Mouse (Mus musculus) heart, postnatal 0 days (tissue): ENCODE data around the gene 2310033P09Rik. TPM values are rescaled to one million over a fixed set of nuclear protein-coding genes. Genes with fewer than 3 reads are reported as not detected.
A peak's percentile ranks its signal among the peaks of the same experiment; 100 is the strongest.

Experiments
- ATAC-seq: fragments of 200-750 bp; cut with Nextera tagmentation; 2 replicates; pipeline ENCODE4 v1.8.0; 2017; ENCODE audit warnings: low read depth, moderate number of reproducible peaks, moderate library complexity; ENCODE audit not compliant: insufficient read depth
- DNase-seq: peaks from one replicate; pipeline ENCODE4 v3.0.0-alpha.2; 2016; ENCODE audit warnings: low spot score
- H3K27ac ChIP-seq: fragments of 300-500 bp; sonication (generic); 2 replicates; pipeline ENCODE4 v1.5.1; 2014; ENCODE audit warnings: low read depth, mild to moderate bottlenecking
- H3K27me3 ChIP-seq: fragments of 300-500 bp; sonication (generic); 2 replicates; pipeline ENCODE4 v1.6.1; 2014; ENCODE audit warnings: low read length, mixed read lengths; ENCODE audit not compliant: control insufficient read depth, insufficient read depth
- H3K36me3 ChIP-seq: fragments of 300-500 bp; sonication (generic); replicated peaks from 2 replicates; pipeline ENCODE4 v1.6.1; 2014; ENCODE audit warnings: low read length, mixed read lengths; ENCODE audit not compliant: control insufficient read depth, insufficient read depth
- H3K4me1 ChIP-seq: fragments of 300-500 bp; sonication (generic); 2 replicates; pipeline ENCODE4 v1.6.1; 2014; ENCODE audit warnings: antibody characterized with exemption; ENCODE audit not compliant: control insufficient read depth, insufficient read depth
- H3K4me2 ChIP-seq: fragments of 300-500 bp; sonication (generic); 2 replicates; pipeline ENCODE4 v1.6.1; 2014; ENCODE audit warnings: low read depth, mild to moderate bottlenecking, low read length, moderate library complexity
- H3K4me3 ChIP-seq: fragments of 300-500 bp; sonication (generic); 2 replicates; pipeline ENCODE4 v1.5.1; 2014; ENCODE audit warnings: low read depth, low read length
- H3K9ac ChIP-seq: fragments of 300-500 bp; sonication (generic); replicated peaks from 2 replicates; pipeline ENCODE4 v1.6.1; 2014; ENCODE audit warnings: low read depth, low read length, mixed read lengths
- H3K9me3 ChIP-seq: fragments of 300-500 bp; sonication (generic); replicated peaks from 2 replicates; pipeline ENCODE4 v1.6.1; 2016; ENCODE audit warnings: low read length; ENCODE audit not compliant: control insufficient read depth
- CTCF ChIP-seq: IDR thresholded peaks from 2 replicates; pipeline ENCODE4 v1.5.1; 2016; ENCODE audit warnings: antibody characterized with exemption, control low read depth, low read depth
- EP300 ChIP-seq: IDR thresholded peaks from 2 replicates; pipeline ENCODE4 v1.6.1; 2016; ENCODE audit warnings: antibody characterized with exemption, low read depth
- WGBS: fragments of 180-500 bp; shearing (Covaris S2); extraction: QIAGEN DNeasy Blood & Tissue Kit; methylation state at CpG from one replicate; pipeline ENCODE4 v1.1.7; 2014; 5-methylcytosine and 5-hydroxymethylcytosine counted together
- polyA plus RNA-seq: library from polyadenylated mRNA; unstranded; fragments of >200 nt; fragmentation: Nextera tagmentation; extraction: Ambion mirVana; gene quantifications from 2 replicates; pipeline ENCODE4 v1.2.1, GENCODE M21; 2015
- total RNA-seq: library from RNA; depleted of rRNA; stranded (reverse); fragments of >200 nt; gene quantifications from 2 replicates; pipeline ENCODE4 v1.2.3, GENCODE M21; 2014; ENCODE audit warnings: low replicate concordance

The 2310033P09Rik gene
- total and polyA plus RNA-seq, 2 experiments from 2014 or later = 1.6 to 19.9 TPM

DNA sequence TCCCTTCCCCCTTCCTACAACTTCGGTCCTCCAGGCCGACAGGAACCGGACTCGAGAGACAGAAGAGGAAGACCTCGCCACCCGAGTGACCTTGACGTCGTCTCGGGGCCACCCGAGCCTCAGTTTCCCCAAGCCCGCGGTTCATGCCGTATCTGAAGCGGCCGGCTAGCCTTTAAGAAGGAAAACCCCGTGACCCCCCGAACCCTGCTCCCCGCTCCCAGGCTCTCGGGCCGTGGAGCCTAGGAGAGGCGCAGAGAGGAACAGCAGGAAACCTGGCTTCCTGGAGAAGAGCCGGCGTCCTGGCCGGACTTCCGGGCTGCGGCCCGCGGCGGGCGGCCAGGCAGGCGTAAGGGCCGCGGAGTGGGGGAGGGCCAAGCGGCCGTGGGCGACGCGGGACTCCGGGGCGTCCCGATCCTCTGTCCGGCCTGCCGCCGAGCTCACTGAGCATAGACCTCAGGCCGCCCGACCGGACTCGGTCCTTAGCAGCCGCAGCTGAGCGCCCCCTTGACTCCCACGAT, 19.5 kb downstream of the 2310033P09Rik start:
- Histone ChIP-seq H3K36me3 (0 out of 2 replicates have a peak, but pooled peaks cover 4% of the 10 kb centered on the region), H3K27ac (peak overlapping the region; percentile 98), H3K9me3 (no peaks in the 10 kb centered on the region), H3K9ac (peak overlapping the region; percentile 97), H3K4me3 (peak overlapping the region; percentile 80), H3K4me2 (peak overlapping the region; percentile 86), H3K27me3 (no peaks in the 10 kb centered on the region), H3K4me1 (peaks cover 45% of the 10 kb centered on the region)
- no peak for TF ChIP-seq CTCF
- no peak for TF ChIP-seq EP300
- ATAC-seq = peak; percentile 81
- WGBS = 1% methylated on average over 46 of the region's 51 CpGs
- DNase-seq = peak; percentile 58

DNA sequence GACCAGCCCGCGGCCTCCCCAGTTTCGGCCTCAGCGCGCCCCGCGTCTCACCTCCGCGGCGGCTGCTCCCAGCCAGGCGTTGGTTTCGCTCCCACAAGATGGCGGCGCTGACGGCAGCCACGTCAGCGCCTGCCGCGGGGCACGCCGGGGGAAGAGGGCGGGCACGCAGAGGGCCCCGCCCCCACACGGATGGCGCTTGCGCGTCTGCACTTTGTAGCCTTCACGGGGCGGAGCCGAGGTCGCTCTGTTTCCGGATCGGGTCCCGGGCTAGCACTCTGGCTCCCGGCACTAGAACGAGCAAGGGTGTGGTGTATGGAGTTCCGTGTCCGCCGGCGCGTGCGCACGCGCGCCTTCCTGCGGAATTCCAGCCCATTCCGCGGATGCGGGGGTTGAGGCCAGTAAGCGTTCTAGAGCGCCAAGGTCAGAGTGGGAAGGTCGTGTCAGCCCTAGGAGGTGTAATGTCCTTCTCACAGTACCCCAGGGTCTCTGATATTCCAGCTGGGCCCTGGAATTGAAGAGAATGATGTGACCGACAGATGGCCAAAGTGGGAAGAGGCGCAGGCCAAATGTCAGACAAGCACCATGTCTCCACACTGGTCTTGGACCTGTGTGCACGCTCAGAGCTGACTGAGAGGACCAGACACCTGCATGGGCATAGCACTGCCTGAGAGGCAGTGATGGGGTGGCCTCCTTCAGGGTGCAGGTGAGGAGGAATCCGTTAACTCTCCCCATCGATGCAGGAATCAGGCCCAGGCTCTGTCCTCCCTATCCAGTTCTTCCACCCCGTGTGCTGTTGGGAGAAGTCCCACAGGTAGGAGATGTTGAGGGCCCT, 20.2 kb downstream of the 2310033P09Rik start, which contains the start of gene Arf1:
TSS of gene Arf1 (minus strand) at position 149 of the 832 bp plus-strand sequence.
- Histone ChIP-seq H3K36me3 (0 out of 2 replicates have a peak, but pooled peaks cover 4% of the 10 kb centered on the region), H3K4me2 (peak within 1 kb of the TSS; percentile 86), H3K27ac (peak within 1 kb of the TSS; percentile 98), H3K4me3 (peak within 1 kb of the TSS; percentile 80), H3K9me3 (no peaks in the 10 kb centered on the region), H3K9ac (peak within 1 kb of the TSS; percentile 97), H3K4me1 (peaks cover 38% of the 10 kb centered on the region), H3K27me3 (no peaks in the 10 kb centered on the region)
- ATAC-seq (peak; percentile 95), DNase-seq (peak; percentile 93)
- 7% methylated on average over 47 of the region's 59 CpGs for WGBS
- TF ChIP-seq EP300 (no peak), CTCF (no peak)

DNA sequence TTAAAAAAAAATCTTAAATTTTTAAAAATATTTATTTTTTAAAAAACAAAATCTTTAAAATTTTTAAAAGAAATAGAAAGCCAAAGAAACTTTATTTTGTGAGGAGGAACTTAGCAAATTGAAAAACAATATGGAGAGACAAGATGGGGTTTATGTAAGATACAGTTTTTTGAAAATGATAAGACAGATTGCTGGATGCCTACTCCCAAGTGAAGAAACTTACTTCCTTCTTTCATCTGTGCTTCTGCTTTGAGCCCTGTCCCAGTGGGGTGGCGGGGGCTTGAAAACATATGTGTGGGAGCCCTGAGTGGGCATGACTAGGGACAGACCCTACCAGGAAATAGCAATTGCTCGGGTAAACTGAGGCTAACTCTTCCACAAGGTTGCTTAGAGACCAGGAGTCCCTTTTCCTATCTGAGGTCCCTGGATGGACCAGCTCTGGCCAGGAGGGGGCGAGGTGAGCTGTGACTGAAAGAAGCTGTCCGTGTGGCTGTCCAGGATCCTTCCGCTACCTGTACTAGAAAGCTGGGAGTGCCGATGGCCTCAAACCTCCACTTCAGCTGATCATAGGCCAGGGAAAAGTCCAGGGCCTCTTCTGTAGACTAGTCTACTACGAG, 22.1 kb downstream of the 2310033P09Rik start:
- peaks cover 24% of the 10 kb centered on the region for H3K4me1 ChIP-seq
- no peak for DNase-seq
- TF ChIP-seq CTCF (peak; percentile 70), EP300 (no peak)

DNA sequence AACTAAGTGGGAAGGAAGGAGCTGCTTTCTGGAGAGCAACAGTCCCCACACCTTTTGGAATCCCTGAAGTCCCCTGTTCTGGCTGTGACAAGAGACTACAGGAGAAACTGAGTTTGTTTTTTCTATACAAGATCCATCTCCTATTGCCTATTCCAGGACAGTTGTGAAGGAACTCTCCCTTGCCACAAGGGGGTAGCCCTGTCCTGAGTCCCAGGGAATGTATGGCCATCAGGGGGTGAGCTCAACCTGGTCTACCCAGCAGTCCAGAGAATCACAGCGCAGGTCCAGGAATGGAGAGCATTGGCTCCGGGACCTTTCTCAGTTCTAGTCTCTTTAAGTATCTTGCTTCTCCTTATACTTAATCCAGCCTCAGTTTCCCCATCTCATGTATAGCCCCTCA, 24.7 kb downstream of the 2310033P09Rik start:
- DNase-seq (no peak), ATAC-seq (no peak)
- Histone ChIP-seq H3K27ac (no peak overlapping the region), H3K4me1 (peaks cover 7% of the 10 kb centered on the region; the same call in 1 of the 2 replicates), H3K36me3 (no peaks in the 10 kb centered on the region), H3K4me3 (no peak overlapping the region), H3K9me3 (no peaks in the 10 kb centered on the region), H3K9ac (no peak overlapping the region), H3K4me2 (no peak overlapping the region), H3K27me3 (no peaks in the 10 kb centered on the region)
- 63% methylated on average over 2 of the region's 2 CpGs for WGBS
- TF ChIP-seq CTCF = peak; percentile 39
- TF ChIP-seq EP300 = no peak

More for the DNA sequence above, 22.1 kb downstream of the 2310033P09Rik start:
- Histone ChIP-seq H3K4me3 (no peak overlapping the region), H3K27me3 (no peaks in the 10 kb centered on the region), H3K36me3 (no peaks in the 10 kb centered on the region), H3K27ac (no peak overlapping the region), H3K4me2 (no peak overlapping the region), H3K9me3 (no peaks in the 10 kb centered on the region), H3K9ac (no peak overlapping the region)
- 16% methylated on average over 7 of the region's 7 CpGs for WGBS
- ATAC-seq = no peak

DNA sequence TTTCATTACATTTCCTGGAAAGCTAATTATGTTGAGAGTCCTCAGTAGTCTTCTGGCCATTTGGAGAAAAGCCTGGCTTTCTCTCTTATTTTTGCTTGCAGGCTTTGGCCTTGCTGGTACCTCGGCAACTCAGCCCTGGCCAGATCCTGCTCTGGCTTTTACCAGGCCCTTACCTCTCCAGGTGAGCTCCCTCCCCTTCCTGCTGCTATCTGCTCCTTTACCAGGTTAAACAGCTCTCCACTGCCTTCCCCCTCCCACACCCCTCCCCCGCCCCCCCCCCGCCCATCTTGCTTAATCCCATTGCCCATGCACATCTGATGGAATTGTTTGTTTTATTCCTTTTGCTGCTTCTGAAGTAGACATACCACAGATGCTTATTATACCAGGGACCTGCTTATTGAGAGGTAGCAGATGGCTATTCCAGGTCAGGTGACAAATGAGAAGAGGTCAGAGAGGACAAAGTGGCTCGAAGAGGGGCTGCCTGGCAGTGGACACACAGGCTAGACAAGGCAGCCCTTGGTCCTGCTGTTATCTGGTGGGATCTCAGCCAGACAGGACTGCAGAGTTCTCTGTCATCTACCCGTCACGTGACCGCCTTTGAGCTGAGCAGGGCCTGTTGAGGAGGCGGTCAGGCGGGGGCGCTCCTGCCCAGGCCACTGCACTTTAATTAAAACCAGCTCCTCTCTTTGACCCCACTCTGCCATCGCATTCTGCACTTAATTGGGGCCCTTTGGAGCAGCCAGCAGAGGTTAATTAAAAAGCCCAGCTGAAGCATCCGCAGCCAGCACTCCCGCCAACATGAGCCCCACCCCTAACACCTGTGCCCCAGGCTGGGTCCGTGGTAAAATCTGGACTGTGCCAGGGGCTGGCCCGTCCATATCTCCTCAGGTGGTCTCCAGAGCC, 30.7 kb downstream of the 2310033P09Rik start:
- peaks cover 25% of the 10 kb centered on the region for H3K27me3 ChIP-seq
- H3K4me1 ChIP-seq = no peaks in the 10 kb centered on the region
- no peak overlapping the region for H3K4me3 ChIP-seq
- WGBS = 4% methylated on average over 14 of the region's 15 CpGs
- H3K27ac ChIP-seq = no peak overlapping the region
- H3K36me3 ChIP-seq = no peaks in the 10 kb centered on the region
- no peak overlapping the region for H3K9ac ChIP-seq
- no peaks in the 10 kb centered on the region for H3K9me3 ChIP-seq
- no peak overlapping the region for H3K4me2 ChIP-seq
- ATAC-seq (peak; percentile 91), DNase-seq (peak; percentile 84)
- no peak for TF ChIP-seq EP300
- TF ChIP-seq CTCF = peak; percentile 66
